Mouse (Mus musculus) MEL (cell line): Measurements from ENCODE around the gene Nxph4. TPM values are rescaled to one million over a fixed set of nuclear protein-coding genes. Genes with fewer than 3 reads are reported as not detected.

Experiments
- DNase-seq: peaks from one replicate; pipeline ENCODE4 v3.0.0; 2011; ENCODE audit warnings: low read depth, low spot score
- H3K27ac ChIP-seq: 2 replicates; pipeline ENCODE4 v1.5.1; 2012; ENCODE audit warnings: low read depth, mild to moderate bottlenecking, control low read depth, low read length, moderate library complexity; ENCODE audit not compliant: control insufficient read depth
- H3K27me3 ChIP-seq, 2 experiments: fragments of 150-350 bp in 1 of 2; sonication (generic) in 1 of 2; 2 replicates each; pipeline ENCODE4 v1.6.1; 2012; ENCODE audit warnings: low read length in 2 of 2, mild to moderate bottlenecking in 2 of 2, improper control_type of control experiment in 1 of 2, moderate library complexity in 1 of 2; ENCODE audit not compliant: insufficient read depth in 2 of 2, control insufficient read depth in 1 of 2
- H3K36me3 ChIP-seq, 2 experiments: 2 replicates each; pipeline ENCODE4 v1.6.1; 2012 to 2014; ENCODE audit warnings: low read length in 2 of 2, improper control_type of control experiment in 1 of 2, inconsistent platforms in 1 of 2, mild to moderate bottlenecking in 1 of 2; ENCODE audit not compliant: insufficient read depth in 2 of 2, control insufficient read depth in 1 of 2
- H3K4me1 ChIP-seq, 2 experiments: fragments of 150-350 bp in 1 of 2; sonication (generic) in 1 of 2; 2 replicates each; pipeline ENCODE4 v1.6.1; 2012; ENCODE audit warnings: low read length in 2 of 2, improper control_type of control experiment in 1 of 2, mild to moderate bottlenecking in 1 of 2; ENCODE audit not compliant: insufficient read depth in 2 of 2, control insufficient read depth in 1 of 2
- H3K4me3 ChIP-seq, 2 experiments: fragments of 150-350 bp in 1 of 2; sonication (generic) in 1 of 2; 2 replicates each; pipeline ENCODE4 v1.5.1; 2012; ENCODE audit warnings: low read depth in 2 of 2, low read length in 2 of 2, mild to moderate bottlenecking in 2 of 2, moderate library complexity in 2 of 2, control low read depth in 1 of 2, improper control_type of control experiment in 1 of 2; ENCODE audit not compliant: control insufficient read depth in 1 of 2, insufficient read depth in 1 of 2
- H3K79me2 ChIP-seq: 2 replicates; pipeline ENCODE4 v1.6.1; 2012; ENCODE audit warnings: mild to moderate bottlenecking, low read length, moderate library complexity; ENCODE audit not compliant: control insufficient read depth, poor library complexity, insufficient read depth
- H3K9ac ChIP-seq: 2 replicates; pipeline ENCODE4 v1.6.1; 2012; ENCODE audit warnings: low read depth, mild to moderate bottlenecking, control low read depth, low read length, moderate library complexity; ENCODE audit not compliant: control insufficient read depth, poor library complexity, severe bottlenecking
- H3K9me3 ChIP-seq: fragments of 150-350 bp; sonication (generic); replicated peaks from 2 replicates; pipeline ENCODE4 v1.6.1; 2012; ENCODE audit warnings: mild to moderate bottlenecking, low read length, improper control_type of control experiment, moderate library complexity; ENCODE audit not compliant: insufficient read depth
- BHLHE40 ChIP-seq: IDR thresholded peaks from 2 replicates; pipeline ENCODE4 v1.6.1; 2012; ENCODE audit warnings: low read depth, mild to moderate bottlenecking, inconsistent platforms, low read length, improper control_type of control experiment, borderline replicate concordance
- CHD1 ChIP-seq: IDR thresholded peaks from 2 replicates; pipeline ENCODE4 v1.6.1; 2012; ENCODE audit warnings: low read depth, mild to moderate bottlenecking, inconsistent platforms, low read length, improper control_type of control experiment
- CTCF ChIP-seq, 3 experiments: IDR thresholded peaks in 2 of 3; conservative IDR thresholded peaks in 1 of 3; 2 replicates each; pipeline ENCODE4 v1.5.1; 2011 to 2012; ENCODE audit warnings: low read length in 3 of 3, low read depth in 2 of 3, mild to moderate bottlenecking in 2 of 3, improper control_type of control experiment in 1 of 3, inconsistent platforms in 1 of 3, mixed read lengths in 1 of 3, moderate library complexity in 1 of 3; ENCODE audit not compliant: control insufficient read depth in 1 of 3, insufficient read depth in 1 of 3, poor library complexity in 1 of 3, severe bottlenecking in 1 of 3
- E2F4 ChIP-seq: IDR thresholded peaks from 2 replicates; pipeline ENCODE4 v1.6.1; 2011; ENCODE audit warnings: low read depth, low read length, improper control_type of control experiment, borderline replicate concordance
- ELF1 ChIP-seq: IDR thresholded peaks from 2 replicates; pipeline ENCODE4 v1.6.1; 2014; ENCODE audit warnings: low read depth, mild to moderate bottlenecking, inconsistent platforms, low read length, improper control_type of control experiment, moderate library complexity
- EP300 ChIP-seq, 2 experiments: IDR thresholded peaks; 2 replicates each; pipeline ENCODE4 v1.6.1; 2011; ENCODE audit warnings: improper control_type of control experiment in 2 of 2, low read length in 2 of 2, low read depth in 1 of 2, mild to moderate bottlenecking in 1 of 2
- ETS1 ChIP-seq: IDR thresholded peaks from 2 replicates; pipeline ENCODE4 v1.6.1; 2012; ENCODE audit warnings: low read depth, mild to moderate bottlenecking, inconsistent platforms, low read length, improper control_type of control experiment, moderate library complexity
- GABPA ChIP-seq: IDR thresholded peaks from 2 replicates; pipeline ENCODE4 v1.6.1; 2012; ENCODE audit warnings: low read depth, mild to moderate bottlenecking, inconsistent platforms, low read length, improper control_type of control experiment, moderate library complexity
- HCFC1 ChIP-seq: IDR thresholded peaks from 2 replicates; pipeline ENCODE4 v1.6.1; 2012; ENCODE audit warnings: low read depth, mild to moderate bottlenecking, inconsistent platforms, low read length, improper control_type of control experiment, moderate library complexity
- JUND ChIP-seq: IDR thresholded peaks from 2 replicates; pipeline ENCODE4 v1.6.1; 2011; ENCODE audit warnings: low read depth, mild to moderate bottlenecking, improper control_type of control experiment, low read length
- KAT2A ChIP-seq: conservative IDR thresholded peaks from 2 replicates; pipeline ENCODE4 v1.6.1; 2012; ENCODE audit warnings: low read depth, low read length, improper control_type of control experiment, inconsistent platforms
- MEF2A ChIP-seq: IDR thresholded peaks from 2 replicates; pipeline ENCODE4 v1.6.1; 2014; ENCODE audit warnings: low read depth, mild to moderate bottlenecking, inconsistent platforms, low read length, improper control_type of control experiment; ENCODE audit not compliant: poor library complexity, insufficient replicate concordance, severe bottlenecking; ENCODE audit errors: extremely low read depth
- NELFE ChIP-seq: IDR thresholded peaks from 2 replicates; pipeline ENCODE4 v1.6.1; 2011; ENCODE audit warnings: low read depth, low read length, improper control_type of control experiment
- NRF1 ChIP-seq: IDR thresholded peaks from 2 replicates; pipeline ENCODE4 v1.6.1; 2014; ENCODE audit warnings: low read depth, mild to moderate bottlenecking, inconsistent platforms, low read length, improper control_type of control experiment, moderate library complexity; ENCODE audit not compliant: poor library complexity, insufficient read depth, severe bottlenecking
- POLR2A ChIP-seq, 2 experiments: IDR thresholded peaks; 2 replicates each; pipeline ENCODE4 v1.6.1; 2011 to 2012; ENCODE audit warnings: low read length in 2 of 2, mild to moderate bottlenecking in 2 of 2, control low read depth in 1 of 2, improper control_type of control experiment in 1 of 2, low read depth in 1 of 2, moderate library complexity in 1 of 2; ENCODE audit not compliant: control insufficient read depth in 1 of 2, insufficient read depth in 1 of 2, poor library complexity in 1 of 2
- POLR2AphosphoS2 ChIP-seq: IDR thresholded peaks from 2 replicates; pipeline ENCODE4 v1.6.1; 2011; ENCODE audit warnings: low read length, improper control_type of control experiment
- POLR2AphosphoS5 ChIP-seq: IDR thresholded peaks from 2 replicates; pipeline ENCODE4 v1.6.1; 2012; ENCODE audit warnings: low read depth, borderline replicate concordance, mild to moderate bottlenecking, inconsistent platforms, low read length, moderate library complexity, mixed read lengths
- RAD21 ChIP-seq: IDR thresholded peaks from 2 replicates; pipeline ENCODE4 v1.6.1; 2011; ENCODE audit warnings: mild to moderate bottlenecking, low read depth, low read length, improper control_type of control experiment
- RCOR1 ChIP-seq: IDR thresholded peaks from 2 replicates; pipeline ENCODE4 v1.6.1; 2012; ENCODE audit warnings: low read depth, mild to moderate bottlenecking, inconsistent platforms, low read length, improper control_type of control experiment
- TAL1 ChIP-seq: IDR thresholded peaks from 2 replicates; pipeline ENCODE4 v1.6.1; 2012; ENCODE audit warnings: mild to moderate bottlenecking, inconsistent platforms, low read length, moderate library complexity, mixed read lengths
- TCF12 ChIP-seq: IDR thresholded peaks from 2 replicates; pipeline ENCODE4 v1.6.1; 2014; ENCODE audit warnings: low read depth, mild to moderate bottlenecking, inconsistent platforms, low read length, improper control_type of control experiment, moderate library complexity
- USF1 ChIP-seq: IDR thresholded peaks from 2 replicates; pipeline ENCODE4 v1.6.1; 2014; ENCODE audit warnings: low read depth, mild to moderate bottlenecking, inconsistent platforms, low read length, improper control_type of control experiment, moderate library complexity
- ZNF384 ChIP-seq: IDR thresholded peaks from 2 replicates; pipeline ENCODE4 v1.6.1; 2012; ENCODE audit warnings: low read depth, mild to moderate bottlenecking, inconsistent platforms, low read length, improper control_type of control experiment
- polyA plus RNA-seq, 2 experiments: library from polyadenylated mRNA; stranded (reverse) in 1 of 2; unstranded in 1 of 2; fragments of >175 nt in 1 of 2; fragments of >200 nt in 1 of 2; gene quantifications; 2 replicates each; pipeline versions ENCODE4 v1.2.1 to v1.2.4; 2012; ENCODE audit warnings: low replicate concordance in 2 of 2, low read depth in 1 of 2; ENCODE audit not compliant: insufficient read length in 2 of 2, insufficient read depth in 1 of 2, missing spikeins in 1 of 2
- total RNA-seq: library from RNA; depleted of rRNA; stranded (reverse); fragments of 300-350 nt; gene quantifications from 2 replicates; pipeline ENCODE4 v1.2.3, GENCODE M21; 2012

Gene Nxph4
- total and polyA plus RNA-seq, 3 experiments: 0.24 TPM; not detected in 2

GRCm38 (mm10) chr10:127530945-127531344 is 3.4 kb downstream of the Nxph4 start:
- Histone ChIP-seq H3K9ac (no peak overlapping the region), H3K79me2 (no peaks in the 10 kb centered on the region), H3K27ac (no peak overlapping the region), H3K36me3 (no peaks in the 10 kb centered on the region), H3K9me3 (no peaks in the 10 kb centered on the region), H3K4me1 (peaks cover 0 to 7% of the 10 kb centered on the region in 2 experiments; a peak in 1 of 4 replicates), H3K27me3 (peaks cover 8 to 18% of the 10 kb centered on the region in 2 experiments), H3K4me3 (no peak overlapping the region)
- TF ChIP-seq JUND (no peak), KAT2A (no peak), TAL1 (no peak), RCOR1 (no peak), ZNF384 (no peak), CTCF (IDR thresholded peaks at IDR 0.05 in 2 of 3, conservative IDR thresholded peaks at IDR 0.05 in 1 of 3; ENCODE audit: control insufficient read depth in 1 of 3, insufficient read depth in 1 of 3, low read depth in 2 of 3, low read length in 3 of 3, poor library complexity in 1 of 3, severe bottlenecking in 1 of 3) (no peak), E2F4 (no peak)
- DNase-seq: no peak

GRCm38 (mm10) chr10:127527481-127527880 is 6.9 kb downstream of the Nxph4 start:
- peaks cover 2 to 7% of the 10 kb centered on the region in 2 experiments; a peak in 3 of 4 replicates for H3K4me1 ChIP-seq
- H3K36me3 ChIP-seq: peaks cover 0 to 8% of the 10 kb centered on the region in 2 experiments; a peak in 2 of 4 replicates
- H3K79me2 ChIP-seq: no peaks in the 10 kb centered on the region
- H3K9ac ChIP-seq: no peak overlapping the region
- TF ChIP-seq ETS1: no peak
- TF ChIP-seq ZNF384: no peak
- no peak for TF ChIP-seq JUND
- no peak for TF ChIP-seq RAD21
- TF ChIP-seq NELFE: no peak
- TF ChIP-seq USF1: no peak
- TF ChIP-seq MEF2A: no peak
- no peak for TF ChIP-seq EP300 (IDR thresholded peaks at IDR 0.05; ENCODE audit: low read depth in 1 of 2, low read length in 2 of 2)
- no peak for TF ChIP-seq TCF12
- peaks cover 3% of the 10 kb centered on the region in 2 experiments; a peak in 2 of 4 replicates for H3K27me3 ChIP-seq
- H3K4me3 ChIP-seq: no peak overlapping the region
- H3K27ac ChIP-seq: no peak overlapping the region
- no peaks in the 10 kb centered on the region for H3K9me3 ChIP-seq
- DNase-seq: no peak

GRCm38 (mm10) chr10:127526681-127527080 is 7.7 kb downstream of the Nxph4 start:
- Histone ChIP-seq H3K36me3 (peaks cover 0 to 8% of the 10 kb centered on the region in 2 experiments; a peak in 2 of 4 replicates), H3K9ac (no peak overlapping the region), H3K79me2 (peaks cover 5% of the 10 kb centered on the region), H3K4me3 (no peak overlapping the region), H3K27me3 (no peaks in the 10 kb centered on the region), H3K9me3 (no peaks in the 10 kb centered on the region), H3K27ac (no peak overlapping the region), H3K4me1 (peaks cover 2 to 7% of the 10 kb centered on the region in 2 experiments; a peak in 3 of 4 replicates)
- no peak for TF ChIP-seq MEF2A
- TF ChIP-seq POLR2AphosphoS5: no peak
- no peak for TF ChIP-seq RCOR1
- TF ChIP-seq HCFC1: no peak
- no peak for TF ChIP-seq ZNF384
- no peak for TF ChIP-seq NRF1
- no peak for TF ChIP-seq CHD1
- no peak for TF ChIP-seq POLR2AphosphoS2
- TF ChIP-seq NELFE: no peak
- no peak for TF ChIP-seq BHLHE40
- TF ChIP-seq ELF1: no peak
- TF ChIP-seq EP300 (IDR thresholded peaks at IDR 0.05; ENCODE audit: low read depth in 1 of 2, low read length in 2 of 2): no peak
- no peak for TF ChIP-seq POLR2A (IDR thresholded peaks at IDR 0.05; ENCODE audit: control insufficient read depth in 1 of 2, insufficient read depth in 1 of 2, low read depth in 1 of 2, low read length in 2 of 2, poor library complexity in 1 of 2)
- no peak for TF ChIP-seq TCF12
- no peak for TF ChIP-seq RAD21
- TF ChIP-seq GABPA: no peak
- DNase-seq: no peak
